Mouse (Mus musculus): Measurements from ENCODE around the gene Nxpe3.

GRCm38 (mm10) chr16:55863832-55864231, 31.3 kb downstream of the Nxpe3 start:
- TF ChIP-seq POLR2A (IDR thresholded peaks at IDR 0.05; ENCODE audit: low read depth, low read length), result no peak
- TF ChIP-seq CTCF (conservative IDR thresholded peaks at IDR 0.05; ENCODE audit: insufficient read depth, insufficient read length, low read depth, low read length), result no peak
